Mouse (Mus musculus) liver, adult 2 months (tissue): ENCODE results near the gene Epc2. TPM values are rescaled to one million over a fixed set of nuclear protein-coding genes. Genes with fewer than 3 reads are reported as not detected.

ENCODE experiments used
- DNase-seq: peaks from one replicate; pipeline ENCODE4 v3.0.0-alpha.2; 2011; ENCODE audit warnings: low read depth, low spot score; ENCODE audit errors: extremely low read depth
- H3K27ac ChIP-seq: fragments of 200-500 bp; replicated peaks from 2 replicates; pipeline ENCODE4 v1.5.1; 2012; ENCODE audit warnings: low read depth, mild to moderate bottlenecking, control low read depth, inconsistent platforms, low read length; ENCODE audit not compliant: insufficient read depth
- H3K27me3 ChIP-seq: fragments of 200-500 bp; 2 replicates; pipeline ENCODE4 v1.6.1; 2012; ENCODE audit warnings: mild to moderate bottlenecking, moderate library complexity, low read length, inconsistent platforms; ENCODE audit not compliant: control insufficient read depth, insufficient read depth
- H3K36me3 ChIP-seq: fragments of 200-500 bp; 2 replicates; pipeline ENCODE4 v1.6.1; 2012; ENCODE audit warnings: low read length, inconsistent platforms; ENCODE audit not compliant: control insufficient read depth, insufficient read depth
- H3K4me1 ChIP-seq: fragments of 200-500 bp; 2 replicates; pipeline ENCODE4 v1.6.1; 2011; ENCODE audit warnings: low read length; ENCODE audit not compliant: control insufficient read depth, insufficient read depth
- H3K4me3 ChIP-seq: fragments of 200-500 bp; 2 replicates; pipeline ENCODE4 v1.5.1; 2011; ENCODE audit warnings: low read depth, mild to moderate bottlenecking, control low read depth, low read length, moderate library complexity; ENCODE audit not compliant: insufficient read depth
- H3K79me2 ChIP-seq: fragments of 200-500 bp; 2 replicates; pipeline ENCODE4 v1.6.1; 2012; ENCODE audit warnings: inconsistent platforms, mild to moderate bottlenecking, low read length, moderate library complexity; ENCODE audit not compliant: control insufficient read depth, insufficient read depth
- H3K9ac ChIP-seq: fragments of 200-500 bp; 2 replicates; pipeline ENCODE4 v1.6.1; 2012; ENCODE audit warnings: low read depth, mild to moderate bottlenecking, control low read depth, inconsistent platforms, low read length
- CTCF ChIP-seq: fragments of 200-500 bp; IDR thresholded peaks from 2 replicates; pipeline ENCODE4 v1.5.1; 2011; ENCODE audit warnings: low read depth, low read length, control low read depth
- POLR2A ChIP-seq: fragments of 200-500 bp; IDR thresholded peaks from 2 replicates; pipeline ENCODE4 v1.6.1; 2011; ENCODE audit warnings: low read length, control low read depth; ENCODE audit not compliant: insufficient read depth; ENCODE audit errors: extremely low read depth
- WGBS: fragments of 180-500 bp; shearing (Covaris S2); methylation state at CpG from one replicate; pipeline ENCODE4 v1.1.7; 2018; 5-methylcytosine and 5-hydroxymethylcytosine counted together
- polyA plus RNA-seq: library from polyadenylated mRNA; depleted of rRNA; stranded (reverse); fragments of >200 nt; gene quantifications from 2 replicates; pipeline ENCODE4 v1.2.3, GENCODE M21; 2012
- total RNA-seq: library from RNA; depleted of rRNA; stranded (reverse); fragments of >200 nt; gene quantifications from 2 replicates; pipeline ENCODE4 v1.2.3, GENCODE M21; 2014

Gene Epc2
- total and polyA plus RNA-seq, 2 experiments, result 2.5 to 14.1 TPM

DNA sequence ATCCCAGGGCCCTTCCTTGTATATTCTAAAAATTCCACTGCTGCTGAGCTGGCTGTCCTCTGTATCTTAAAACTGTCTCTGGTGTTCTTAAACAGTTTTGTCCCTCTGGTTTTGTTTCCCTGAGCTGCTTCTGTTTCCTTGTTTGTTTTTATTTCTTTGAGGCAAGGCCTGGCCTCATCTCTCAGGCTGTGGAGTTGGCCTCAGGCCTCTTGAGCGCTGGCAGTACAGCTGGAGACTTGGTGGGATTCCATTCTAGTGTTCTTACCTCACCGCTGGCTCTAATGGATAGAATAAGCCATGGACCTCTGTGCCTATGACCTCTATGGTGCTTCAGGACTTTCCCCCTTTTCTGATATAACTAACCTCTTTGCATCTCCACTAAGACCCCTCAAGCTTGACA is 64.7 kb downstream of the Epc2 start:
- H3K9ac ChIP-seq, result no peak overlapping the region

DNA sequence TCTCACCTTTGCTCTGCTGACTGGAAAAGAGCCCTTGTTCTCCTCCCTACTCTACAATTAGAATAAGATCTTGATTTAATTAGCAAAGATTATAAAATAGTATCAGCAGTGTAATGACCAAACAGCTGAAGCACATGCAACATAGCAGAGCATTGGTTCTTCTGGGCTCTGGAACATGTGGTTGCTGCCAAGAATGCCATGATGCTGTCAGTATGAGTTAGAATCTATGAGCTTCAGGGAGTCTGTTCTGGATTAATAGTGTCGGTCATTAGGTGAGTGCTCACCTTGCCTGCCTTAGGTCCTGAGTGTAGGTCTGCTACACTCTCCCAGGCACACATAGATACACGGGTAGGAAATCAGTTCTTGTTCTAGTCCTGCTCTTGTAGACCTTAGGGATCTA is 69.1 kb downstream of the Epc2 start:
- peak; percentile 42 for DNase-seq
- Histone ChIP-seq H3K27me3 (no peaks in the 10 kb centered on the region), H3K27ac (no peak overlapping the region), H3K36me3 (no peaks in the 10 kb centered on the region), H3K4me3 (no peak overlapping the region), H3K4me1 (peaks cover 16% of the 10 kb centered on the region), H3K79me2 (peaks cover 3% of the 10 kb centered on the region; the same call in 1 of the 2 replicates), H3K9ac (no peak overlapping the region)
- 62% methylated on average over 2 of the region's 2 CpGs for WGBS
- TF ChIP-seq CTCF (no peak), POLR2A (no peak)

More for the DNA sequence above, 64.7 kb downstream of the Epc2 start:
- Histone ChIP-seq H3K27ac (peak overlapping the region; percentile 52), H3K4me3 (no peak overlapping the region), H3K27me3 (no peaks in the 10 kb centered on the region), H3K36me3 (no peaks in the 10 kb centered on the region), H3K79me2 (peaks cover 5% of the 10 kb centered on the region; the same call in 1 of the 2 replicates), H3K4me1 (peaks cover 9% of the 10 kb centered on the region)
- TF ChIP-seq CTCF (no peak), POLR2A (no peak)
- 42% methylated on average over 2 of the region's 2 CpGs for WGBS
- peak; percentile 62 for DNase-seq

GRCm38 (mm10) chr2:49520989-49521388 is 69.7 kb downstream of the Epc2 start:
- no peaks in the 10 kb centered on the region for H3K27me3 ChIP-seq
- no peak overlapping the region for H3K4me3 ChIP-seq
- peaks cover 16% of the 10 kb centered on the region for H3K4me1 ChIP-seq
- no peak overlapping the region for H3K27ac ChIP-seq
- no peak for TF ChIP-seq CTCF
- no peak for TF ChIP-seq POLR2A
- no peaks in the 10 kb centered on the region for H3K36me3 ChIP-seq
- WGBS, result 89% methylated on average over 1 of the region's 1 CpGs
- H3K79me2 ChIP-seq, result peaks cover 3% of the 10 kb centered on the region; the same call in 1 of the 2 replicates
- no peak overlapping the region for H3K9ac ChIP-seq
- no peak for DNase-seq

GRCm38 (mm10) chr2:49521564-49521963 is 70.3 kb downstream of the Epc2 start:
- H3K27me3 ChIP-seq, result no peaks in the 10 kb centered on the region
- 20% methylated on average over 2 of the region's 2 CpGs for WGBS
- no peak overlapping the region for H3K4me3 ChIP-seq
- H3K36me3 ChIP-seq, result no peaks in the 10 kb centered on the region
- no peak for TF ChIP-seq POLR2A
- TF ChIP-seq CTCF, result no peak
- no peak overlapping the region for H3K9ac ChIP-seq
- H3K4me1 ChIP-seq, result peaks cover 16% of the 10 kb centered on the region
- peak overlapping the region; percentile 46 for H3K27ac ChIP-seq
- peaks cover 3% of the 10 kb centered on the region; the same call in 1 of the 2 replicates for H3K79me2 ChIP-seq
- DNase-seq, result peak; percentile 97

DNA sequence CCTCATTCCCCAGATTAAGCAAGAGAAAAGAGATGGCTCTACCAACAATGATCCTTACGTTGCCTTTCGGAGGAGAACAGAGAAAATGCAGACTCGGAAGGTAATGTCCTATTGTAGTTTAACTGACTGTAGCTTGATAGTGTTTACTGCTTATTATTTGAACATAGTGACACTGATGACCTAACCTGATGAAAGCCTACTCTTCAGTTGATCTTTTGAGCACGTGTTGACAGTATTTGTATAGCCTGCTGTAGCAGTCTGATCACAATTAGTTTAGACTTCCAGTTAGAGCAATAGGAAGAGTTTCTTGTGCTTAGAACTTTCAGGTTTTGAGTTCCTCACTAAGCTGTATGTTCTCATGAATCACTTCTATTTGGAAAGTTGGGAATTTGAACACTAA is 71.3 kb downstream of the Epc2 start:
- peak; percentile 88 for DNase-seq
- Histone ChIP-seq H3K4me3 (no peak overlapping the region), H3K4me1 (peaks cover 16% of the 10 kb centered on the region), H3K27me3 (no peaks in the 10 kb centered on the region), H3K79me2 (peaks cover 3% of the 10 kb centered on the region; the same call in 1 of the 2 replicates), H3K36me3 (no peaks in the 10 kb centered on the region), H3K9ac (no peak overlapping the region), H3K27ac (no peak overlapping the region)
- TF ChIP-seq POLR2A (no peak), CTCF (no peak)
- WGBS, result 25% methylated on average over 4 of the region's 4 CpGs

DNA sequence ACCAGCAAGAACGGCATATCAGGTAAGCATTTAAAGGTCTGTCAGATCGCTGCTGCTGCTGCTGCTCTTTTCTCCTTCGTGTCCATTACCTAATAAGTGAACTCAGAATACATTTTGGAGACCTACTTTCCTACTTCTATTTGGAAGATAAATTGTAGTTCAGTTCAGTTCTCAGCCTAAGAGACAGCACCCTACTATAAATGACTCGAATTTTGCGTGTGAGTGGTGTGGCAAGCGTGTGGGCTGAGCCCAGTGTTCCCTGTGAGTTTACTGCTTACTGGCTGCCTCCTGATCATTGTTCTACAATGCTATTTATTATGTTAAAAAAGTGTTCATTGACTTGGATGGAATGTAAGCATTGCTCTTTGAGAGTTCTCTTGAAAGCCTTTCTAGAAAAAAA is 85.9 kb downstream of the Epc2 start:
- Histone ChIP-seq H3K9ac (no peak overlapping the region), H3K79me2 (no peaks in the 10 kb centered on the region; the same call in 1 of the 2 replicates), H3K4me3 (no peak overlapping the region), H3K4me1 (peaks cover 11% of the 10 kb centered on the region; the same call in 1 of the 2 replicates), H3K36me3 (peaks cover 13% of the 10 kb centered on the region), H3K27me3 (no peaks in the 10 kb centered on the region), H3K27ac (no peak overlapping the region)
- 94% methylated on average over 6 of the region's 6 CpGs for WGBS
- no peak for TF ChIP-seq POLR2A
- no peak for TF ChIP-seq CTCF
- no peak for DNase-seq
